Mouse (Mus musculus) ES-E14 (cell line): ENCODE measurements around the gene Taf15. TPM values are rescaled to one million over a fixed set of nuclear protein-coding genes. Genes with fewer than 3 reads are reported as not detected.
A peak's percentile ranks its signal among the peaks of the same experiment; 100 is the strongest.

ENCODE experiments used
- DNase-seq: peaks from one replicate; pipeline ENCODE4 v3.0.0-alpha.2; 2013; ENCODE audit warnings: low read depth, low spot score
- H3K27ac ChIP-seq: 2 replicates; pipeline ENCODE4 v1.5.1; 2012; ENCODE audit warnings: low read depth, mild to moderate bottlenecking, low read length, moderate library complexity, mixed read lengths; ENCODE audit not compliant: poor library complexity, insufficient read depth, severe bottlenecking
- H3K36me3 ChIP-seq: 2 replicates; pipeline ENCODE4 v1.6.1; 2012; ENCODE audit warnings: mild to moderate bottlenecking, low read length, moderate library complexity, mixed read lengths; ENCODE audit not compliant: control insufficient read depth, poor library complexity, insufficient read depth, severe bottlenecking
- H3K4me1 ChIP-seq, 2 experiments: fragments of 150-350 bp in 1 of 2; sonication (generic) in 1 of 2; 2 replicates each; pipeline ENCODE4 v1.6.1; 2012; ENCODE audit warnings: low read length in 2 of 2, mild to moderate bottlenecking in 1 of 2, mixed read lengths in 1 of 2; ENCODE audit not compliant: control insufficient read depth in 2 of 2, insufficient read depth in 2 of 2, poor library complexity in 1 of 2
- H3K4me3 ChIP-seq, 2 experiments: fragments of 150-350 bp in 1 of 2; sonication (generic) in 1 of 2; 2 replicates each; pipeline ENCODE4 v1.5.1; 2012; ENCODE audit warnings: low read length in 2 of 2, low read depth in 1 of 2, mild to moderate bottlenecking in 1 of 2, mixed read lengths in 1 of 2; ENCODE audit not compliant: insufficient read depth in 1 of 2, poor library complexity in 1 of 2, severe bottlenecking in 1 of 2
- H3K9ac ChIP-seq: 2 replicates; pipeline ENCODE4 v1.6.1; 2012; ENCODE audit warnings: low read depth, mild to moderate bottlenecking, low read length, mixed read lengths; ENCODE audit not compliant: poor library complexity, insufficient read depth, severe bottlenecking
- H3K9me3 ChIP-seq: fragments of 150-350 bp; sonication (generic); 2 replicates; pipeline ENCODE4 v1.6.1; 2012; ENCODE audit warnings: low read depth, mild to moderate bottlenecking, low read length; ENCODE audit not compliant: control insufficient read depth, insufficient read depth
- CHD2 ChIP-seq: IDR thresholded peaks from 2 replicates; pipeline ENCODE4 v1.6.1; 2014; ENCODE audit warnings: mild to moderate bottlenecking, low read depth, low read length, inconsistent platforms
- HCFC1 ChIP-seq: IDR thresholded peaks from 2 replicates; pipeline ENCODE4 v1.6.1; 2012; ENCODE audit warnings: low read length, inconsistent platforms, borderline replicate concordance; ENCODE audit not compliant: insufficient read depth
- MAFK ChIP-seq: IDR thresholded peaks from 2 replicates; pipeline ENCODE4 v1.6.1; 2014; ENCODE audit warnings: mild to moderate bottlenecking, low read depth, low read length, inconsistent platforms; ENCODE audit not compliant: insufficient read depth
- ZC3H11A ChIP-seq: IDR thresholded peaks from 2 replicates; pipeline ENCODE4 v1.6.1; 2012; ENCODE audit warnings: low read depth, mild to moderate bottlenecking, inconsistent platforms, low read length, borderline replicate concordance
- ZNF384 ChIP-seq: IDR thresholded peaks from 2 replicates; pipeline ENCODE4 v1.6.1; 2012; ENCODE audit warnings: low read depth, low read length, inconsistent platforms
- in situ Hi-C, 2 experiments: fragments of 600-800 bp; cut with MboI; formaldehyde crosslinking; loops; one replicate each; pipeline ENCODE4 v1.15.1; 2025; ENCODE audit warnings: low sequenced_read_pairs in 2 of 2, inconsistent platforms in 1 of 2; ENCODE audit not compliant: unreplicated experiment in 2 of 2
- total RNA-seq: library from RNA; depleted of rRNA; stranded (reverse); fragments of 300-350 nt; gene quantifications from 2 replicates; pipeline ENCODE4 v1.2.3, GENCODE M21; 2012

Gene Taf15
- total RNA-seq, 1 experiment, result 53.8 TPM

GRCm38 (mm10) chr11:83457912-83458601 is 14.8 kb upstream of the Taf15 start:
- no peak overlapping the region for H3K27ac ChIP-seq
- no peak for DNase-seq
- no peaks in the 10 kb centered on the region for H3K36me3 ChIP-seq
- TF ChIP-seq MAFK (no peak), HCFC1 (no peak), ZNF384 (no peak), ZC3H11A (no peak), CHD2 (no peak)
- in situ Hi-C loops, result no loop called here
- no peak overlapping the region for H3K9ac ChIP-seq
- 0 out of 4 replicates have a peak, but pooled peaks cover 0 to 2% of the 10 kb centered on the region in 2 experiments for H3K4me1 ChIP-seq
- H3K4me3 ChIP-seq, result no peak overlapping the region
- H3K9me3 ChIP-seq, result no peaks in the 10 kb centered on the region

GRCm38 (mm10) chr11:83461462-83462027 is 11.3 kb upstream of the Taf15 start:
- H3K36me3 ChIP-seq, result no peaks in the 10 kb centered on the region
- no peak overlapping the region for H3K4me3 ChIP-seq
- DNase-seq, result no peak
- no peak overlapping the region for H3K9ac ChIP-seq
- TF ChIP-seq ZNF384 (no peak), ZC3H11A (no peak), HCFC1 (no peak), MAFK (no peak), CHD2 (no peak)
- in situ Hi-C loops, result no loop called here
- no peaks in the 10 kb centered on the region for H3K9me3 ChIP-seq
- no peak overlapping the region for H3K27ac ChIP-seq
- no peaks in the 10 kb centered on the region for H3K4me1 ChIP-seq

- Histone ChIP-seq H3K4me3 (peak within 1 kb of the TSS; percentile 72 to 84), H3K4me1 (no peaks in the 10 kb centered on the region), H3K27ac (no peak within 1 kb of the TSS), H3K9ac (peak within 1 kb of the TSS; percentile 67), H3K36me3 (no peaks in the 10 kb centered on the region), H3K9me3 (no peaks in the 10 kb centered on the region; the same call in 1 of the 2 replicates)
- in situ Hi-C loops, result no loop called here
- DNase-seq, result no peak
- TF ChIP-seq CHD2 (no peak), ZC3H11A (no peak), HCFC1 (no peak), MAFK (no peak), ZNF384 (no peak)
Measured at GRCm38 (mm10) chr11:83462711-83463244, 10.1 kb upstream of the Taf15 start, which contains the start of gene Mmp28. Gene Mmp28 (minus strand): TSS chr11:83463071.

GRCm38 (mm10) chr11:83465976-83466375 is 6.9 kb upstream of the Taf15 start:
- DNase-seq, result no peak
- no peak for TF ChIP-seq ZC3H11A
- no peak for TF ChIP-seq MAFK
- no peak for TF ChIP-seq ZNF384
- TF ChIP-seq HCFC1, result no peak
- no peak for TF ChIP-seq CHD2
- in situ Hi-C loops, result no loop called here
- Histone ChIP-seq H3K27ac (no peak overlapping the region), H3K4me3 (no peak overlapping the region), H3K9me3 (peaks cover 12% of the 10 kb centered on the region), H3K9ac (no peak overlapping the region), H3K36me3 (no peaks in the 10 kb centered on the region), H3K4me1 (no peaks in the 10 kb centered on the region)
